Mouse (Mus musculus) heart, adult 2 months (tissue): Measurements from ENCODE around the gene Ints4.

Source experiments
- CTCF ChIP-seq: fragments of 200-600 bp; IDR thresholded peaks from 2 replicates; pipeline ENCODE4 v1.8.1; 2022; ENCODE audit warnings: antibody characterized with exemption, mild to moderate bottlenecking, moderate library complexity
- EP300 ChIP-seq: fragments of 200-500 bp; IDR thresholded peaks from 2 replicates; pipeline ENCODE4 v1.6.1; 2011; ENCODE audit warnings: low read depth, low read length, control low read depth; ENCODE audit not compliant: insufficient read depth

- TF ChIP-seq EP300 (no peak), CTCF (no peak)
These were observed 55.8 kb downstream of the Ints4 start for GRCm38 (mm10) chr7:97536571-97536970.
